Mouse (Mus musculus) stomach, embryonic 16.5 days (tissue): ENCODE data around the gene Elavl1. TPM values are rescaled to one million over a fixed set of nuclear protein-coding genes. Genes with fewer than 3 reads are reported as not detected.

Source experiments
- ATAC-seq: fragments of 200-750 bp; cut with Nextera tagmentation; 2 replicates; pipeline ENCODE4 v1.8.0; 2017; ENCODE audit warnings: moderate number of reproducible peaks, moderate TSS enrichment; ENCODE audit not compliant: insufficient read depth, low FRiP score
- H3K27ac ChIP-seq: fragments of 300-500 bp; sonication (generic); 2 replicates; pipeline ENCODE4 v1.5.1; 2014; ENCODE audit warnings: low read length
- H3K27me3 ChIP-seq: fragments of 300-500 bp; sonication (generic); 2 replicates; pipeline ENCODE4 v1.6.1; 2014; ENCODE audit warnings: low read length, control low read depth, mixed read lengths; ENCODE audit not compliant: control insufficient read depth, insufficient read depth
- H3K36me3 ChIP-seq: fragments of 300-500 bp; sonication (generic); 2 replicates; pipeline ENCODE4 v1.6.1; 2014; ENCODE audit warnings: low read length; ENCODE audit not compliant: control insufficient read depth, insufficient read depth
- H3K4me1 ChIP-seq: fragments of 300-500 bp; sonication (generic); 2 replicates; pipeline ENCODE4 v1.6.1; 2014; ENCODE audit warnings: low read length, control low read depth, mixed read lengths; ENCODE audit not compliant: control insufficient read depth, insufficient read depth
- H3K4me2 ChIP-seq: fragments of 300-500 bp; sonication (generic); 2 replicates; pipeline ENCODE4 v1.6.1; 2014; ENCODE audit warnings: low read depth, low read length, mixed read lengths
- H3K4me3 ChIP-seq: fragments of 300-500 bp; sonication (generic); replicated peaks from 2 replicates; pipeline ENCODE4 v1.5.1; 2014; ENCODE audit warnings: mild to moderate bottlenecking, low read length
- H3K9ac ChIP-seq: fragments of 300-500 bp; sonication (generic); 2 replicates; pipeline ENCODE4 v1.6.1; 2014; ENCODE audit warnings: low read length
- H3K9me3 ChIP-seq: fragments of 300-500 bp; sonication (generic); replicated peaks from 2 replicates; pipeline ENCODE4 v1.6.1; 2016; ENCODE audit warnings: low read length, control low read depth; ENCODE audit not compliant: control insufficient read depth
- WGBS: fragments of 180-500 bp; shearing (Covaris S2); extraction: QIAGEN DNeasy Blood & Tissue Kit; methylation state at CpG from one replicate; pipeline ENCODE4 v1.1.7; 2014; 5-methylcytosine and 5-hydroxymethylcytosine counted together
- polyA plus RNA-seq: library from polyadenylated mRNA; unstranded; fragments of >200 nt; fragmentation: Nextera tagmentation; extraction: Ambion mirVana; gene quantifications from 2 replicates; pipeline ENCODE4 v1.2.1, GENCODE M21; 2015

Gene Elavl1
- polyA plus RNA-seq, 1 experiment from 2014 or later = 166 TPM

GRCm38 (mm10) chr8:4318124-4318523, 7.1 kb downstream of the Elavl1 start:
- Histone ChIP-seq H3K36me3 (peaks cover 2% of the 10 kb centered on the region; the same call in 1 of the 2 replicates), H3K4me1 (peaks cover 11% of the 10 kb centered on the region), H3K9me3 (no peaks in the 10 kb centered on the region), H3K4me3 (no peak overlapping the region), H3K9ac (no peak overlapping the region), H3K27ac (no peak overlapping the region), H3K4me2 (no peak overlapping the region), H3K27me3 (no peaks in the 10 kb centered on the region)
- ATAC-seq = no peak
- 89% methylated on average over 5 of the region's 5 CpGs for WGBS

- Histone ChIP-seq H3K36me3 (peaks cover 14% of the 10 kb centered on the region; the same call in 1 of the 2 replicates), H3K9me3 (no peaks in the 10 kb centered on the region), H3K4me3 (no peak overlapping the region), H3K27me3 (no peaks in the 10 kb centered on the region), H3K4me2 (no peak overlapping the region), H3K4me1 (no peaks in the 10 kb centered on the region; the same call in 1 of the 2 replicates), H3K27ac (no peak overlapping the region), H3K9ac (no peak overlapping the region)
- 83% methylated on average over 3 of the region's 3 CpGs for WGBS
- no peak for ATAC-seq
Measured at GRCm38 (mm10) chr8:4314852-4315251, 10.4 kb downstream of the Elavl1 start.

GRCm38 (mm10) chr8:4313254-4314124, 11.7 kb downstream of the Elavl1 start:
- Histone ChIP-seq H3K4me1 (no peaks in the 10 kb centered on the region), H3K4me3 (no peak overlapping the region), H3K9ac (no peak overlapping the region), H3K27me3 (no peaks in the 10 kb centered on the region), H3K27ac (no peak overlapping the region), H3K36me3 (peaks cover 24% of the 10 kb centered on the region), H3K9me3 (no peaks in the 10 kb centered on the region), H3K4me2 (no peak overlapping the region)
- no peak for ATAC-seq
- WGBS = 66% methylated on average over 3 of the region's 3 CpGs

- Histone ChIP-seq H3K36me3 (peaks cover 24% of the 10 kb centered on the region), H3K9ac (no peak overlapping the region), H3K9me3 (no peaks in the 10 kb centered on the region), H3K27me3 (no peaks in the 10 kb centered on the region), H3K27ac (no peak overlapping the region), H3K4me3 (no peak overlapping the region), H3K4me1 (no peaks in the 10 kb centered on the region), H3K4me2 (no peak overlapping the region)
- no peak for ATAC-seq
Measured at GRCm38 (mm10) chr8:4312104-4312503, 13.1 kb downstream of the Elavl1 start.

- ATAC-seq = no peak
- WGBS = 79% methylated on average over 2 of the region's 2 CpGs
Measured at GRCm38 (mm10) chr8:4305838-4306237, 19.4 kb downstream of the Elavl1 start.

GRCm38 (mm10) chr8:4304124-4304547, 21.1 kb downstream of the Elavl1 start:
- Histone ChIP-seq H3K9me3 (no peaks in the 10 kb centered on the region), H3K27me3 (no peaks in the 10 kb centered on the region), H3K4me1 (no peaks in the 10 kb centered on the region), H3K27ac (no peak overlapping the region), H3K4me2 (no peak overlapping the region), H3K4me3 (no peak overlapping the region), H3K36me3 (peaks cover 40% of the 10 kb centered on the region), H3K9ac (no peak overlapping the region)
- ATAC-seq = no peak
- 67% methylated on average over 3 of the region's 3 CpGs for WGBS

More at GRCm38 (mm10) chr8:4305838-4306237, 19.4 kb downstream of the Elavl1 start:
- Histone ChIP-seq H3K4me1 (no peaks in the 10 kb centered on the region), H3K4me2 (no peak overlapping the region), H3K27me3 (no peaks in the 10 kb centered on the region), H3K36me3 (peaks cover 45% of the 10 kb centered on the region), H3K27ac (no peak overlapping the region), H3K9me3 (no peaks in the 10 kb centered on the region), H3K4me3 (no peak overlapping the region), H3K9ac (no peak overlapping the region)

GRCm38 (mm10) chr8:4297822-4298221, 27.4 kb downstream of the Elavl1 start:
- peaks cover 37% of the 10 kb centered on the region for H3K36me3 ChIP-seq

GRCm38 (mm10) chr8:4292738-4293137, 32.5 kb downstream of the Elavl1 start:
- Histone ChIP-seq H3K4me1 (no peaks in the 10 kb centered on the region), H3K27me3 (no peaks in the 10 kb centered on the region), H3K9me3 (no peaks in the 10 kb centered on the region), H3K9ac (no peak overlapping the region), H3K27ac (no peak overlapping the region), H3K4me2 (no peak overlapping the region), H3K36me3 (peaks cover 14% of the 10 kb centered on the region), H3K4me3 (no peak overlapping the region)
- 88% methylated on average over 5 of the region's 5 CpGs for WGBS
- ATAC-seq = no peak

More at GRCm38 (mm10) chr8:4297822-4298221, 27.4 kb downstream of the Elavl1 start:
- Histone ChIP-seq H3K9ac (no peak overlapping the region), H3K27ac (no peak overlapping the region), H3K4me2 (no peak overlapping the region), H3K9me3 (no peaks in the 10 kb centered on the region), H3K4me1 (no peaks in the 10 kb centered on the region), H3K4me3 (no peak overlapping the region), H3K27me3 (no peaks in the 10 kb centered on the region)
- no peak for ATAC-seq
- WGBS = 87% methylated on average over 4 of the region's 4 CpGs

- 0 out of 2 replicates have a peak, but pooled peaks cover 5% of the 10 kb centered on the region for H3K36me3 ChIP-seq
- H3K4me2 ChIP-seq = peak overlapping the region; percentile 69
- peak overlapping the region; percentile 31; the same call in 1 of the 2 replicates for H3K27ac ChIP-seq
- H3K9ac ChIP-seq = peak overlapping the region; percentile 80
- H3K4me3 ChIP-seq = peak overlapping the region; percentile 78
- peaks cover 5% of the 10 kb centered on the region for H3K4me1 ChIP-seq
- H3K27me3 ChIP-seq = no peaks in the 10 kb centered on the region
- no peaks in the 10 kb centered on the region for H3K9me3 ChIP-seq
- 27% methylated on average over 9 of the region's 9 CpGs for WGBS
- ATAC-seq = peak; percentile 63; the same call in 1 of the 2 replicates
Measured at GRCm38 (mm10) chr8:4276111-4276465, 49.1 kb downstream of the Elavl1 start.
